Mouse (Mus musculus) thymus, postnatal 4 days (tissue): ENCODE measurements around the gene Gata1.

Experiments used
- DNase-seq: peaks from one replicate; pipeline ENCODE4 v3.0.0; 2021

The Gata1 gene

GRCm38 (mm10) chrX:7963829-7964626 lies 13.8 kb downstream of the Gata1 start:
- peak; percentile 47 for DNase-seq

DNA sequence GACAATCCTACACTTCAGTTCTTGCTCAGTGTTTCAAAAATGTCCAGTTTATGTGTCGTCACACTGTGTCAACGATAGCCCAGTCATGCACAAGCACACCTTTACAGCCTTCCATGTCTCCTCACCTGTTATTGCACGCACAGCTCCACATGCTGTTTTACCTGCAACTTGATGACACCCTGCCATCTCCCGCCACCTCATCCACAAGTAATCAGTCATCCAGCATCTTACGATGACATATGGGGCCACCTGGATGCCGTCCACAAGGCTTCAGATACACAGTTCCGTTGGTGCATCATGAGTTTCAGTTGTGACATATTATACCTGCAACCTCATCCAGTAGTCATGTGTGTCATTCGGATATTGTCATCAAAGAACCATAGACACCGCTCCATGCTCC lies 19.0 kb downstream of the Gata1 start:
- no peak for DNase-seq

DNA sequence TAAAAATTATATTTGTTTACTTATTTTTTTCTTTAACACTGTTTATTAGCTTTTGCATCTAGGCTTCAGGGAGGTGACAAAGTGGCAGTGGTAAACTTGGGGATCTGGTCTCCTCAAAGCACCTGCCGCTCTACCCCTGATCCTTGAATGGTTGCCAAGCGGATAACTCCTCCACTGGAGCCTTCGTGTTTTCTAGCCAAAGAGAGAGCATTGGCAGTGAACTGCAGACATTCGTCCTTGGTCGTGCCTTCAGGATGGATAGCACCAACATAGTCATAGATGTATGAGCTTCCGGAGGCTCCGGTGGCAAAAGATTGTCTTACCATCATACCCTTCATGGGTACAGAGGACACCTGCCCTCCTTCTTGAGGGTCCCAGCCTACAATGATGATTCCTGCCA lies 27.8 kb downstream of the Gata1 start:
- no peak for DNase-seq

DNA sequence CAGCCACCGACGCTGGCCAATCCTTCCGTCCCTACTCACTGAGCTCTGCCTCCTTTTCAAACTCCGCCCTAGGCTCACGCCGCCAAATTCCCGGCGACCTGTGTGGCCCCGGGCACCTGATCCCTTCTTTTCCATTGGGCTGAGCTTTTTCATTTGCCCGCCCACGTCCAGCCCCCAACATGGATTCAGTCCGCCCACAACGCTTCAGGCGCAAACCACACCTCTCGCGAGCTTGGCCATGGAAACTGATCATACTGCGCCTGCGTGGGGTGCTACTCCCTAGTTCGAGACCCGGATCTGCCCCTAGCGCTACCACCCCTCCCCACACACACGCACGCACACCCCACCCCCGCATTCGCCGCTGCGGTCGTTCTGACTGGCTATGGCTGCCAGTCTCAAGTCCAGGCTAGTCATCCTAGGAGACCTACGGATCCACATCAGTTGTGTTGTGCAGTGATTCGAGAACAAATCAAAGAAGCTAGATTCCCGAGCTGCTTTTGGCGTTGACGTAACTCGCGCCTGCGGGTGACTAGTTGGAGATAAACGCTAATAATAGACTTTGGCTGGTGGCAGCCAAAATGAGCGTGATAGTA lies 29.9 kb downstream of the Gata1 start:
- peak; percentile 79 for DNase-seq

DNA sequence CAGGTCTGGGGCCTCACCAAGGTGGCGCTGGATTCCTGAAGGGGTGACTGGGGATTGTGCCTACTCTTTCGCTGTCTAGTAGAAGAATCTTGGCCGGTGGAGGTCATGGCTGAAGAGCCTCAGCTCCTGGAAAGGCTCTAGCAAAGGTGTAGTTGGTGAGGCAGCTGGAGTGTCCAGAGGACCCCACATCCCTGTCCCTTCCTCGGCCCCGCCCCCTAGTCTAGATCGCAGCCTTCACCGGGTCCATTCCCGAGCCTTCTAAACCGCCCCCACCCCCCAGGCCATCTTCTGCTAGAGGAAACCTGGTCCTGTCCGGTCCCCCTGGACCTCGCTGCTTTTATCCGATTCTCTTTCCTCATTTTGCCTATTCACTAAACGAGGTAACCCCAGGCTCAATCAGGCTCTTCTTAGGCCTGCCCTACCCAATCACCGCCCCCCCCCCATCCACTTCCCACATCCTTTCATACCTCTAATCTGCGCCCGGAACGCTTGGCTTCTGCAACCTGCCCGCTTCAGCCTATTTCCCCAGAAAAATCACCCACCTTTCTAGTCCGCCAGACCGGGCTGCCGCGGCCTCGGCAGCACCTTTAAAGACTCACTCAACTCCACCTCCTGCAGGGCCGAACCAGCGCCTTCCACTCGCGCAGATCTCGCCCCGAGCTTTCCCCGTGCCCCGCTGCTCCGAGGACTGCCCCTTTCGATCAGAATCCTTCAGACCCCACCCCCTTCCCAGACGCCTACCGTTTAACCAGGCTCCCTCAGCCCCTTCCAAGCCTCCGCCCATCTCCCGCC lies 30.6 kb downstream of the Gata1 start, which contains the start of gene Hdac6:
Gene Hdac6, minus strand, starts transcription at position 782 of the 792 bp plus-strand sequence.
- peak; percentile 29 for DNase-seq

- no peak for DNase-seq
Observed at GRCm38 (mm10) chrX:7945618-7946017, 32.3 kb downstream of the Gata1 start.

- DNase-seq: no peak
Observed at GRCm38 (mm10) chrX:7937667-7938066, 40.2 kb downstream of the Gata1 start.

- DNase-seq: peak; percentile 20
Observed at GRCm38 (mm10) chrX:7936874-7937273, 41.0 kb downstream of the Gata1 start.

GRCm38 (mm10) chrX:7928270-7928790 lies 49.5 kb downstream of the Gata1 start, which contains the start of gene Eras:
Eras (minus strand) TSS chrX:7928607.
- no peak for DNase-seq

DNA sequence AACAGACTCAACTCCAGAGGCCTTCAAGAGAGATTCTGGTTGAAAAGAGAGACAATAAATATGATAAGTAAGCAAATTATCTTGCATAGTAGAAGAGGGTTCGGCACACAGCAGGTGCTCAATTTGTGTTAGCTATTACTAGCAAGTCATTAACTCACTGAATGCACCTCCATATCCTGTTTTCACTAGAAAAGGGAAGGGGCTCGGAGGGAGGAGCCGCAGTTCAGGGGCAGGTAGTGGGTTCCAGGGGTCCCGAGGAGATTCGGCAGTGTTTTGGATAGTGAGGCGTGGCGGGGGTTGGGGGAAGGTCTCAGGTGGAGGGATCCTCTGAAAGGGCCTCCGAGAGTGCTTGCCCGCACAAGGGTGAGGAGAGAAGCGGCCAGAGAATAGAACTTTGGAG lies 50.8 kb downstream of the Gata1 start:
- DNase-seq: no peak

DNA sequence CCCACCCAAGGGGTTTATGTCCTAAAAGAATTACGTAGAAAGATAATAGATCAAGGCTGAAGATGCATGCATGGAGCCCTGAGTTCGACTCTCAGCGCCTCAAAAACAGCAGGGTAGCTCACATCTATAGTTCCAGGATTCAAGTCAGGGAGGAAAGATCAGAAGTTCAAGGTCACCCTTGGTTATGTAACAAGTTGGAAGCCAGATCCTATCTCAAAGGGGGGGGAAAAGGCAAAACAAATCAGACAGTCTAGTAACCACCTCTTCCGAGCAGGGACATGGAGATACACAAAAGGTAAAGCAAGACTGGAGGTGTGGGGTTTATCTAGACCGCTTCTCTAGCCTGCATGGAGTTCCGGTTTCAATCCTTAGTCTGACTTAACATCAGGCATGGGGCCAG lies 51.6 kb downstream of the Gata1 start:
- no peak for DNase-seq

- DNase-seq: peak; percentile 45
Observed at GRCm38 (mm10) chrX:7922032-7922431, 55.8 kb downstream of the Gata1 start.

- DNase-seq: no peak
Observed at GRCm38 (mm10) chrX:7919601-7920383, 58.1 kb downstream of the Gata1 start, which contains the start of gene Pcsk1n. Pcsk1n (plus strand) TSS chrX:7919822.

DNA sequence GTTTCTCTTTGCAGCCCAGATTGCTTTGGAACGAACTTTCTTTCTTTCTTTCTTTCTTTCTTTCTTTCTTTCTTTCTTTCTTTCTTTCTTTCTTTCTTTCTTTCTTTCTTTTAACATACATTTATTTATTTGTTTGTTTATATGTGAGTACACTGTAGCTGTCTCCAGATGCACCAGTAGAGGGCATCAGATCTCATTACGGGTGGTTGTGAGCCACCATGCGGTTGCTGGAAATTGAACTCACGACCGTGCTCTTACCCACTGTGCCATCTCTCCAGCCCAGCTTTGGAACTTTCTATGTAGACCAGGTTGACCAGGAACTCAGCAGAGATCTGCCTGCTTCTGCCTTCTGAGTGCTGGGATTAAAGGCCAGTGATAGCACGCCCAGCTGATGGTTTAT lies 59.9 kb downstream of the Gata1 start:
- peak; percentile 13 for DNase-seq

- peak; percentile 49 for DNase-seq
Observed at GRCm38 (mm10) chrX:7915669-7916068, 62.2 kb downstream of the Gata1 start.

DNA sequence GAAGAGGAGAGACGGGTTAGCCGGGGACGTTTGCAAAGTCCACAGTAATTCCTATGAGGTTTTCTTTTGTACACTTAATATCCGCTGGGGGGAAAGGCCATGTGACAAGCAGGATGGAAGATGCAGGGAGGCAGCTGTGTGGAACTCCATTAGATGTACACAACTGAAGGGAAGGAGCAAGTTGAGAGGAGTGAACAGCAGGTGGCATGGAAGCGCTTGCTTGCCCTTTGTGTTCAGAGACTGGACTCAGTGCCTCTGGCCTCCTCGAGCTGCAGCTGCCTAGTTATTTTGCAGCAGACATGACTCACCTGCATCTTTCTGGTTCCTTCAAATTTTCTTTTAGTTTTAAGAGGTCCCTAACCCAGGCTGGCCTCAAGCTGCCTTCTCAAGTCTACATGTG lies 67.4 kb downstream of the Gata1 start:
- DNase-seq: no peak
